Mouse (Mus musculus) CD4-positive naive resting alpha-beta T cell, adult 57 days (primary cell): ENCODE data around the gene Zc3hav1. TPM values are rescaled to one million over a fixed set of nuclear protein-coding genes. Genes with fewer than 3 reads are reported as not detected.

Experiments
- total RNA-seq: library from RNA; stranded (reverse); gene quantifications from one replicate; pipeline ENCODE4 v1.2.4, GENCODE M21; 2023

Zc3hav1 gene
- 355 TPM for total RNA-seq

GRCm38 (mm10) chr6:38353811-38354722 is at the start of gene Zc3hav1:
Gene Zc3hav1, minus strand, starts transcription at chr6:38354603.

DNA sequence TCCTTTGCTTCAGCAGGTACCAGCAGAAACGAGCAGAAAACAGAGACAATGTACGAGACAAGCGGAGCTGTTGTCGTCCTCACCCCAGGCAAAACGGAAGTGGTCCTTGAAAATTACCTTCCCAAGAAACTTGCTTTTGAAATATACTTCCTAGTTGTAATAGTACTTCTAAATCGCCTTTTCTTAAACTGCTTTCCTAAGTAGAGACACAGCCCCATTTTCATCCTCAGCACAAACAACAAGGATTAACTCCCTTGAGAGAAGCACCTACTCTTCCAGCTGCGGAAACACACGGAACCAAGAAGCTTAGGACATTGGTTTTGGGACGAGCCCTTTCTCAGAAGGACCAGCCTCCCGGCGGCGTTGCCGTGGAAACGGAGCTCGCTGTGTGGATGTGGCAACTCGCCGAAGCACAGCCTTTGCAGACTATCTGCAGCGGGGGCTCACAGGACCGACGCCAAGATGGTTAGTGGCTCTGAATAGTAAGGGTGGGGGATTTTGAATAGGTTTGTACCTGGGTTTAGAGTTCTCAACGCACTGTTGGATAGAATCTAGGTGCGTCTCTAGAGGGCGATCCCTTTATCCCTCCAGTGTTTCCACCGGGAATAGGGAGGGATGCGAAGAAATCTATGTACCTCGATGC is 26.8 kb upstream of the Zc3hav1 start, which contains the start of gene Ttc26:
Ttc26 (plus strand) TSS at position 341 of the 643 bp plus-strand sequence.

DNA sequence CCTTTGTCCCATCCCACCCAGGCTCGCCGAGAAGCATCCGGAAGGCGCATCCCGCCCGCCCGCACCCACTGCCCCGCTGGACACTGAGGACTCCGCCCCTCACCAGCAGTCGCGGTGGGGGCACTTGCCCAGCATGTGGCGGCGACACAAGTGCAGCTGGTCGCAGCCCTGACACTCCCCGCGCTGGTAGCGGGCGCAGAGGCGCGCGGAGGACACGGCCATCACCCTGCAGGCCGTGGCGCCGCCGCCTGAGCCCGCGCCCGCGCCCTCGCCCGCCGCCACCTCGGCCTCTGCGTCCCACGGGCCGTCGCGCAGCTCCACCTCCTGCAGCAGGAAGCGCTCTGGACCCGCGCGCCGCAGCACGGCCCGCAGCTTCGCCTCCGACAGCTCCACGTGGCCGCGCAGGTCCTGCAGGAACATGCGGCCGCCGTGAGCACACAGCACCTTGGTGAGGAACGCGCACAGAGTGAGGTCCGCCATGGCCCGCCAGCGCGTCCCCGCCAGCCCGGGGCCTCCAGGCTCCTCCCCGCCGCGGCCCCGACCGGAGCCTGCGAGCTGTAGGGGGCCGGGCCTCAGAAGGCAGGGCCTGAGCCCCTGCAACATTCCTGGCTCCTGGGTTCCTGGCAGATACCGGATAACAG is 55.5 kb downstream of the Zc3hav1 start, which contains the start of gene Zc3hav1l:
Zc3hav1l (minus strand) TSS at position 499 of the 641 bp plus-strand sequence.

Other genes starting within 250 kb of the Zc3hav1 start
- not detected for gene Tmem213, start 245.3 kb downstream of the Zc3hav1 start, total RNA-seq
- 0.27 TPM for gene Atp6v0a4, start 230.0 kb downstream of the Zc3hav1 start, total RNA-seq
- gene D630045J12Rik, start 100.6 kb downstream of the Zc3hav1 start, total RNA-seq: 0.12 TPM
- gene Zc3hav1l, start 55.3 kb downstream of the Zc3hav1 start, total RNA-seq: 6.2 TPM
- not detected for gene Ttc26, start 26.9 kb upstream of the Zc3hav1 start, total RNA-seq
- 50.3 TPM for gene Ubn2, start 79.3 kb upstream of the Zc3hav1 start, total RNA-seq
- 24.2 TPM for gene Fmc1, start 178.9 kb upstream of the Zc3hav1 start, total RNA-seq
- 371 TPM for gene Luc7l2, start 196.7 kb upstream of the Zc3hav1 start, total RNA-seq